Mouse (Mus musculus): ENCODE results near the gene Cacna1d. TPM values are rescaled to one million over a fixed set of nuclear protein-coding genes. Genes with fewer than 3 reads are reported as not detected.

Gene Cacna1d
- total and polyA plus RNA-seq, 3 experiments, result 0.04 to 0.66 (median 0.08) TPM

- Histone ChIP-seq H3K27ac (ENCODE audit: insufficient read depth, low read depth) (no peak overlapping the region), H3K4me3 (replicated peaks in 1 of 3; ENCODE audit: low read depth in 2 of 3, low read length in 2 of 3, poor library complexity in 1 of 3) (no peak overlapping the region), H3K79me2 (replicated peaks; ENCODE audit: control insufficient read depth, extremely low read depth, insufficient read depth, poor library complexity, severe bottlenecking) (no peaks in the 10 kb centered on the region), H3K4me2 (ENCODE audit: insufficient read depth, low read depth, poor library complexity, severe bottlenecking) (peak overlapping the region; percentile 37; the same call in 1 of the 2 replicates), H3K9me3 (replicated peaks; ENCODE audit: low read length) (no peaks in the 10 kb centered on the region), H3K36me3 (replicated peaks in 1 of 2; ENCODE audit: control insufficient read depth in 1 of 2, insufficient read depth in 1 of 2, low read length in 1 of 2) (no peaks in the 10 kb centered on the region), H3K9ac (ENCODE audit: insufficient read depth, low read depth) (no peak overlapping the region), H3K4me1 (ENCODE audit: control insufficient read depth in 1 of 2, insufficient read depth in 2 of 2) (peaks cover 9 to 28% of the 10 kb centered on the region in 2 experiments), H3K27me3 (replicated peaks) (no peaks in the 10 kb centered on the region)
- in situ Hi-C loops (cut with MboI; ENCODE audit: low pct_ligation_motif_present, low pct_unique_long_range_greater_than_20kb, low sequenced_read_pairs) (no loop called here), dilution Hi-C loops (cut with MboI; ENCODE audit: extremely low pct_ligation_motif_present, extremely low pct_unique_long_range_greater_than_20kb, low sequenced_read_pairs) (no loop called here)
- no peak for DNase-seq (ENCODE audit: extremely low read depth)
- no peak for TF ChIP-seq SIN3A (IDR thresholded peaks at IDR 0.05; ENCODE audit: low read length)
Measured at GRCm38 (mm10) chr14:30455801-30456595, 35.3 kb downstream of the Cacna1d start.

- no peak for DNase-seq (ENCODE audit: extremely low read depth)
- Histone ChIP-seq H3K27ac (ENCODE audit: insufficient read depth, low read depth) (no peak overlapping the region), H3K9me3 (replicated peaks; ENCODE audit: low read length) (peaks cover 3% of the 10 kb centered on the region), H3K4me1 (ENCODE audit: control insufficient read depth in 1 of 2, insufficient read depth in 2 of 2) (no peaks in the 10 kb centered on the region), H3K9ac (ENCODE audit: insufficient read depth, low read depth) (no peak overlapping the region), H3K4me2 (ENCODE audit: insufficient read depth, low read depth, poor library complexity, severe bottlenecking) (no peak overlapping the region), H3K36me3 (replicated peaks in 1 of 2; ENCODE audit: control insufficient read depth in 1 of 2, insufficient read depth in 1 of 2, low read length in 1 of 2) (no peaks in the 10 kb centered on the region), H3K79me2 (replicated peaks; ENCODE audit: control insufficient read depth, extremely low read depth, insufficient read depth, poor library complexity, severe bottlenecking) (no peaks in the 10 kb centered on the region), H3K4me3 (replicated peaks in 1 of 3; ENCODE audit: low read depth in 2 of 3, low read length in 2 of 3, poor library complexity in 1 of 3) (no peak overlapping the region), H3K27me3 (replicated peaks) (no peaks in the 10 kb centered on the region)
- dilution Hi-C loops (cut with MboI; ENCODE audit: extremely low pct_ligation_motif_present, extremely low pct_unique_long_range_greater_than_20kb, low sequenced_read_pairs), result no loop called here
- in situ Hi-C loops (cut with MboI; ENCODE audit: low pct_ligation_motif_present, low pct_unique_long_range_greater_than_20kb, low sequenced_read_pairs), result no loop called here
- TF ChIP-seq GABPA (IDR thresholded peaks at IDR 0.05; ENCODE audit: insufficient replicate concordance, low read depth, low read length), result no peak
- no peak for TF ChIP-seq IRF4 (IDR thresholded peaks at IDR 0.05; ENCODE audit: low read depth, low read length)
- no peak for TF ChIP-seq USF1 (IDR thresholded peaks at IDR 0.05; ENCODE audit: low read depth, low read length)
- no peak for TF ChIP-seq ELF1 (IDR thresholded peaks at IDR 0.05; ENCODE audit: low read depth, low read length)
- TF ChIP-seq BHLHE40 (IDR thresholded peaks at IDR 0.05; ENCODE audit: low read depth, low read length), result no peak
- TF ChIP-seq POLR2AphosphoS2 (IDR thresholded peaks at IDR 0.05; ENCODE audit: low read depth, low read length), result no peak
- no peak for TF ChIP-seq CHD1 (IDR thresholded peaks at IDR 0.05; ENCODE audit: low read depth, low read length)
- TF ChIP-seq ZNF384 (IDR thresholded peaks at IDR 0.05; ENCODE audit: low read depth, low read length), result no peak
- TF ChIP-seq ZC3H11A (IDR thresholded peaks at IDR 0.05; ENCODE audit: low read depth, low read length), result no peak
- TF ChIP-seq MAFK (IDR thresholded peaks at IDR 0.05; ENCODE audit: insufficient replicate concordance, low read length), result no peak
- TF ChIP-seq HCFC1 (IDR thresholded peaks at IDR 0.05; ENCODE audit: low read depth, low read length), result no peak
- no peak for TF ChIP-seq JUN (IDR thresholded peaks at IDR 0.05; ENCODE audit: insufficient read depth, low read depth, low read length)
- no peak for TF ChIP-seq MXI1 (IDR thresholded peaks at IDR 0.05; ENCODE audit: low read depth, low read length)
- TF ChIP-seq NRF1 (IDR thresholded peaks at IDR 0.05; ENCODE audit: low read depth, low read length), result no peak
Measured at GRCm38 (mm10) chr14:30439915-30440314, 51.3 kb downstream of the Cacna1d start.

All from CH12.LX (cell line).